Mouse (Mus musculus) kidney, embryonic 16.5 days (tissue): ENCODE measurements at regions not wholly inside any gene's neighbourhood (a gene's known extent, or its start where the extent isn't known, plus 50 kb on each side); places are given as distances from the start of the nearest gene placed in this dataset.

Source experiments
- ATAC-seq: fragments of 200-750 bp; cut with Nextera tagmentation; 2 replicates; pipeline ENCODE4 v1.8.0; 2017; ENCODE audit warnings: moderate TSS enrichment; ENCODE audit not compliant: low FRiP score, low TSS enrichment
- H3K27ac ChIP-seq: fragments of 300-500 bp; sonication (generic); 2 replicates; pipeline ENCODE4 v1.5.1; 2014; ENCODE audit warnings: low read length
- H3K27me3 ChIP-seq: fragments of 300-500 bp; sonication (generic); 2 replicates; pipeline ENCODE4 v1.6.1; 2014; ENCODE audit warnings: low read length, control low read depth, mixed read lengths; ENCODE audit not compliant: insufficient read depth
- H3K36me3 ChIP-seq: fragments of 300-500 bp; sonication (generic); 2 replicates; pipeline ENCODE4 v1.6.1; 2014; ENCODE audit warnings: low read length, control low read depth, mixed read lengths; ENCODE audit not compliant: insufficient read depth
- H3K4me1 ChIP-seq: fragments of 300-500 bp; sonication (generic); 2 replicates; pipeline ENCODE4 v1.6.1; 2014; ENCODE audit warnings: low read length, control low read depth, mixed read lengths; ENCODE audit not compliant: insufficient read depth
- H3K4me2 ChIP-seq: fragments of 300-500 bp; sonication (generic); replicated peaks from 2 replicates; pipeline ENCODE4 v1.6.1; 2014; ENCODE audit warnings: low read depth, low read length
- H3K4me3 ChIP-seq: fragments of 300-500 bp; sonication (generic); 2 replicates; pipeline ENCODE4 v1.5.1; 2014; ENCODE audit warnings: mild to moderate bottlenecking, low read length
- H3K9ac ChIP-seq: fragments of 300-500 bp; sonication (generic); replicated peaks from 2 replicates; pipeline ENCODE4 v1.6.1; 2014; ENCODE audit warnings: low read length
- H3K9me3 ChIP-seq: fragments of 300-500 bp; sonication (generic); 2 replicates; pipeline ENCODE4 v1.6.1; 2016; ENCODE audit warnings: low read length, control low read depth
- WGBS: fragments of 180-500 bp; shearing (Covaris S2); extraction: QIAGEN DNeasy Blood & Tissue Kit; methylation state at CpG from one replicate; pipeline ENCODE4 v1.1.7; 2014; 5-methylcytosine and 5-hydroxymethylcytosine counted together

DNA sequence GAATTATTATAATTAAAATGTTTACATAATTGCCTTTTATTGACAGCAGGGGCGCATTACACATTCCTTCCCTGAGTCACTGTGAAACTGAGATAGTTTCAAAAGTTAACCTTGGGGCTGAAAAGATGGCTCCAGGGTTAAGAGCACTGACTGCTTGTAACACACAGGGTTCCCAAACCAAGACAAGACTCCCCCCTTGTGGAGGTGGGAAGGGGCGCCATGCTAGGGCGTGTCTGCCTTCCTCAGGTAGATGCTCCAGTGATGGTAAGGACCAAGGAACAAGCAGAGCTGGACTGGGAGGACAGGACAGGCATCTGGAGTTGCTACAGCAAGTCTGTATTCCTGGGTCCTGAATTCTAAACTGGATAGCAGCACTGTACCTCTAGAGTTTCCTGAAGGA lies 351.9 kb downstream of the Tbc1d22a start:
- H3K4me2 ChIP-seq: no peak overlapping the region
- no peak overlapping the region for H3K9ac ChIP-seq
- H3K36me3 ChIP-seq: no peaks in the 10 kb centered on the region
- no peak overlapping the region for H3K27ac ChIP-seq
- no peak for ATAC-seq
- no peak overlapping the region for H3K4me3 ChIP-seq
- no peaks in the 10 kb centered on the region for H3K27me3 ChIP-seq
- WGBS: 67% methylated on average over 3 of the region's 3 CpGs
- H3K4me1 ChIP-seq: no peaks in the 10 kb centered on the region
- no peaks in the 10 kb centered on the region for H3K9me3 ChIP-seq

DNA sequence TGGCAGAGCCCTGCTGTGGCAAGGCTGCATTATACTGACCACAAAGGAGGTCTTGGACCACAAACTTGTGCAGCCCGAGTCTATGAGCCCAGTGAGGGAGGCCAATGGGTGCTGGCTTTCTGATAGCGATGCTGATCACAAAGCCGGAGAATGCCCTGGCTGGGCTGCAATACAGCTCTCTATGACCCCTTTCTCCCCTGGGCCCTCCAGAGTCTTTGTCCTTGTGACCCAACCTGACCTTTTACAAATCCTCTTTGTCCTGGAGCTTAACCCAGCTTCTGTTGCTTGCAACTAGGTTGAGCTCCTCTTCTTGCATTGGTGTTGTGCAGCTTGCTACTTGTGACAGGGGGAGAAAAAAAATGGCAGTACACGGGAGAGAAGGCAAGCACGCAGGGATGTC lies 360.1 kb downstream of the Tbc1d22a start:
- H3K27ac ChIP-seq: no peak overlapping the region
- no peak overlapping the region for H3K9ac ChIP-seq
- no peak for ATAC-seq
- no peaks in the 10 kb centered on the region for H3K27me3 ChIP-seq
- WGBS: 79% methylated on average over 5 of the region's 5 CpGs
- no peak overlapping the region for H3K4me3 ChIP-seq
- H3K9me3 ChIP-seq: no peaks in the 10 kb centered on the region
- H3K4me1 ChIP-seq: no peaks in the 10 kb centered on the region
- no peaks in the 10 kb centered on the region for H3K36me3 ChIP-seq
- H3K4me2 ChIP-seq: no peak overlapping the region

DNA sequence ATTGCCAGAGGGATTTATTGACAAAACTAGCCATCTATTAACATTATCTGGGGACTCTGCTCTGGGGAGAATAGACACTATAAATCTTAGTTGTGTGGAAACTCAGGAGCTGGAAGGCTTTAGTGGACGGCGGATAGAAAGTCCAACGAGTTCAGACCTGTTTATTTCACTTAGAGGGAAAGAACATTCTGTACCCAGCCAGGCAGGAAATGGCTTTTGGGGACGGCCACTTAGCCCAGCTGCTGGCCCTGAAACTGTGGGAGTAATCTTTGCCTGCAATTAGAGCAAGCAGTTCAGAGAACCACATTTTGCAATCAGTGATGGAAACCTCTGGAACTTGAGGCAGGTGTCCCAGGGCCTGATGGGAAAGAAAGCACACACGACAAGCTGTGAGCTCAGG lies 362.4 kb downstream of the Tbc1d22a start:
- 14% methylated on average over 5 of the region's 5 CpGs for WGBS
- Histone ChIP-seq H3K27ac (no peak overlapping the region), H3K4me3 (no peak overlapping the region), H3K9ac (no peak overlapping the region), H3K36me3 (no peaks in the 10 kb centered on the region), H3K27me3 (no peaks in the 10 kb centered on the region), H3K4me2 (no peak overlapping the region), H3K9me3 (no peaks in the 10 kb centered on the region), H3K4me1 (no peaks in the 10 kb centered on the region)
- ATAC-seq: no peak

DNA sequence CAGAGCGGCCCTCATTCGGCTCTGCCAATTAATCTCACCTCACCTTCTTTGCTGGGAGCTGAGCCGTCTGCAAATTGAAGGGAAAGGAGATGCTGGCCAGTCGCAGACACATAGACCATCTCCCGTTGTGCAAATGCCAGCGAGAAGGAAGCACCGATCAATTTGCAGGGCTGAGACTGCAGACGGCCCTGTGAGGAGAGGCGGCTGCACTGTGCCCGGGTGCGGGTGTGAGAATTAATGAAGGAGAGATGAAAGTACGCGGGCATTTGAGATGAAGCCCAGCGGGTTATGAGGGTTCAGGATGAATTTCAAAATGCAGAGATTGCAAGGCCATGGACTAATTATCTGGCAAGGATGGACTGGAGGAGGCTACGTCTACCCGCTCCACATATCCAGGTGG lies 364.4 kb downstream of the Tbc1d22a start:
- Histone ChIP-seq H3K4me1 (no peaks in the 10 kb centered on the region), H3K27ac (no peak overlapping the region), H3K4me2 (no peak overlapping the region), H3K9me3 (no peaks in the 10 kb centered on the region), H3K9ac (no peak overlapping the region), H3K36me3 (no peaks in the 10 kb centered on the region), H3K4me3 (no peak overlapping the region), H3K27me3 (no peaks in the 10 kb centered on the region)
- 83% methylated on average over 16 of the region's 16 CpGs for WGBS
- no peak for ATAC-seq

DNA sequence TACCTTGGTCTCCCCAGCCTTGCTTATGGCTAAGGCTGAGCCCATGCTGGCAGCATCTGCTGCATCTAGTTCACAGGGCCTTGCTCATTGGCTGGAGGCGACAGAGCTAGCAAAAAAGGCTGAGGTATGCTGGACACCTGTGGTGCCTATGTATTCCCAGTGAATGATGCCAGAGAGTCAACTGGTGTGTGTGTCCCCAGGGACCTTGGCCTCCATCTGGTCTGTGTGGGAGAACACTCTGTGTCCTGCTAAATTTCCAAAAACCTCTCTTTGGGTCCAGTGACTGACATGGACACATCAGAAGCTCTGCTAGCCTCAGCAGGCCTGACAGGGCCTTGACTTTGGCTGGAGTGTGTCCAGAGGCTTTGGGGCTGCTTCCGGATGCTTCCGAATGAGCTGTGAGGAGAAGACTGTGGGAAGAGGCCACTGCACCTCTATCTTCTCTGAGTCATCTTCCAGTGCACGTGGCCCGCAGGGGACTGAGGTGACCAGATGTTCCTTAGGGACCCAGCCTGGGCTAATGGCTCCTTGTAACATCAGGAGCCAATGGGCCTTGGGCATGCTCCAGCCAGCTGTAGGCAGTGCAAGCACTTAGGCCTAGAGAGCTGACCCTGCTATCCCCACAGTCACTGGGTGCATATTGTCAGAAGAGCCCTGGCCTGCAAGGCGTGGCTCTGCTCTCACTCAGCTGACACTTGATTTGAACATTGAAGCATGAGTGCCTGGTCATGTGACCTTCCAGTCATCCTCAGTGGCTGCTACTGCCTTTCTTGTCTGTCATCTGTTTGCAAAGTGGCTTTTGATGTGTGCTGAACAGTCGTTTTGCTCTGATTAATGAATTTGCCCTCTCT lies 368.2 kb downstream of the Tbc1d22a start:
- H3K36me3 ChIP-seq: no peaks in the 10 kb centered on the region
- WGBS: 81% methylated on average over 7 of the region's 7 CpGs
- no peak overlapping the region for H3K9ac ChIP-seq
- H3K9me3 ChIP-seq: no peaks in the 10 kb centered on the region
- ATAC-seq: no peak
- H3K4me1 ChIP-seq: no peaks in the 10 kb centered on the region
- no peaks in the 10 kb centered on the region for H3K27me3 ChIP-seq
- no peak overlapping the region for H3K27ac ChIP-seq
- no peak overlapping the region for H3K4me2 ChIP-seq
- H3K4me3 ChIP-seq: no peak overlapping the region

DNA sequence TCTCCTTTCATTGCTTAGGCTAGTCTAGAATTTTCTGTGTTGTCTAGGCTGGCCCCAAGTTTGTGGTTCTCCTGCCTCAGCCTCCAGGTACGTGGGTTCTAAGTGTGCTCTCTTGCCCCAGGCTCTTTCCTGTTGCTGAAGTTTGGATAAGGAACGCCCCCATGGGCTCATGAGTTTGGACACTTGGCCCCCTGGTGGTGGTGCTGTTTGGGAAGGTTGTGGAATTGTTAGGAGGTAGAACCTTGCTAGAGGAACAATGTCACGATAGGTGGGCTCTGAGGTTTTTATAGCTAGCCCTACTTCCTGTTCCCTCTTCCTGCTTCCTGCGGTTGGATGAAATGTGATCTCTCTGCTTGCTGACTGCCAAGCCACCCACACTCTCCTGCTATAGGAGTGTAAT lies 371.5 kb downstream of the Tbc1d22a start:
- WGBS: 69% methylated on average over 4 of the region's 4 CpGs
- no peak overlapping the region for H3K9ac ChIP-seq
- no peak overlapping the region for H3K4me3 ChIP-seq
- H3K36me3 ChIP-seq: no peaks in the 10 kb centered on the region
- no peaks in the 10 kb centered on the region for H3K9me3 ChIP-seq
- no peak for ATAC-seq
- no peak overlapping the region for H3K27ac ChIP-seq
- no peak overlapping the region for H3K4me2 ChIP-seq
- H3K27me3 ChIP-seq: no peaks in the 10 kb centered on the region
- H3K4me1 ChIP-seq: no peaks in the 10 kb centered on the region

DNA sequence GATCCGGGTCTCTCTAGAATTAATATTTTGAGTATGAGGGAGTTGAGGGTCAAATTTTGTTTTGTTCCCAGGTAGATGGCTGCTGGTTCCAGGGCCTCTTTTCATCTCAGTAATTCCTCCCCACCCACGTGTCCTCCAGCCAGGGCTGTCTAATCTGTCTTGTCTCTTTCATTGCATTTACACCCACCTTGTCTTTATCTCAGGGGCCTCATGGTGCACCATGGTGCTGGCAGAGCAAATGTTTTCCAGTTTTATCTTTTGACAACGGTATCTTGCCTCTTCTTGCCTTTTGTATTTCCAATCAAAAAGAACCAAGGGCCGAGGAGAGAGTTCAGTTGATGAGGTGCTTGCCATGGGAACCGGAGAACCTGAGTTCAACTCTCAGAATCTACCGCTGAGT lies 372.9 kb downstream of the Tbc1d22a start:
- no peak overlapping the region for H3K9ac ChIP-seq
- 82% methylated on average over 6 of the region's 6 CpGs for WGBS
- no peak for ATAC-seq

DNA sequence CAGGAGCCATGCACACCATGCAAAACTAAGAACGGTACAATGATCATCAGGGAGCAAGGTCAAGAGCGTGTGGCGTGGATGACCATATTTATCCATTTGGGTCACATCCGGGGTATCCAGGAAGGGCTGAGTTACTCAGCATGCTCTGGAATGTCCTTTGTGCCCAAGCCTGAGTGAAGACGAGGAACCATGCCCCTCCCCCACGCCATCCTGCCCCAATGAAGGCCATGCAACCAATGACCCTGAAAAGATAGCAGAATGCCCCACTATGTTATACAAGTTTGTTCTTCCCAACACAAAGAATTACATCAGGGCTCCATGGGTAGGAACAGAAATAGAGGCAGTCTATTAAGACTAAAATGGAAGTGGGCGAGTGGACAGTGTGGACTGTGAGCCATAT lies 375.8 kb downstream of the Tbc1d22a start:
- 69% methylated on average over 7 of the region's 7 CpGs for WGBS
- ATAC-seq: no peak
- H3K27me3 ChIP-seq: no peaks in the 10 kb centered on the region
- no peaks in the 10 kb centered on the region for H3K9me3 ChIP-seq
- no peaks in the 10 kb centered on the region for H3K36me3 ChIP-seq
- no peak overlapping the region for H3K4me3 ChIP-seq
- H3K4me2 ChIP-seq: no peak overlapping the region
- no peaks in the 10 kb centered on the region for H3K4me1 ChIP-seq
- no peak overlapping the region for H3K27ac ChIP-seq
- H3K9ac ChIP-seq: no peak overlapping the region

More for the DNA sequence above, 372.9 kb downstream of the Tbc1d22a start:
- Histone ChIP-seq H3K4me1 (no peaks in the 10 kb centered on the region), H3K4me3 (no peak overlapping the region), H3K4me2 (no peak overlapping the region), H3K36me3 (no peaks in the 10 kb centered on the region), H3K9me3 (no peaks in the 10 kb centered on the region), H3K27me3 (no peaks in the 10 kb centered on the region), H3K27ac (no peak overlapping the region)

DNA sequence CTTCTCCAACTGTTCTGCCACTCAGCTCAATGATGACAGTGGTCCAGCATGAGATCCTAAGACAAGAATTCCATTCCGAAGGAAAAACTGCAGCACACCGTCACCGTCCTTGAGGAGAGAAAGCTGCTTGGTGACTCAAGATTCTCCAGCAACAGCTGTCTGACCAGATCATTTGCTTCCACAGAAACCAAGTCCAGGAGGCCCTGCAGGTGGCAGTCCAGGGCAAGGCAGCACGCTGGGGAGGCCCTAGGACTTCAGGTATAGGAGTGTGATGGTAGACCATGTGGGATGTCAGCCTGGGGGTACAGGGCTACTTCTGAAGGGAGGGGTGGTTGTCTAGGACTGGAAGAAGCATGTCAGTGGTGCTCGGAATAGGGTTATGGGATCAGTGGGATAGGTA lies 376.6 kb downstream of the Tbc1d22a start:
- 77% methylated on average over 5 of the region's 5 CpGs for WGBS
- no peak overlapping the region for H3K4me2 ChIP-seq
- no peak for ATAC-seq
- no peaks in the 10 kb centered on the region for H3K27me3 ChIP-seq
- H3K4me3 ChIP-seq: no peak overlapping the region
- no peaks in the 10 kb centered on the region for H3K4me1 ChIP-seq
- H3K36me3 ChIP-seq: no peaks in the 10 kb centered on the region
- H3K9ac ChIP-seq: no peak overlapping the region
- H3K27ac ChIP-seq: no peak overlapping the region
- no peaks in the 10 kb centered on the region for H3K9me3 ChIP-seq

DNA sequence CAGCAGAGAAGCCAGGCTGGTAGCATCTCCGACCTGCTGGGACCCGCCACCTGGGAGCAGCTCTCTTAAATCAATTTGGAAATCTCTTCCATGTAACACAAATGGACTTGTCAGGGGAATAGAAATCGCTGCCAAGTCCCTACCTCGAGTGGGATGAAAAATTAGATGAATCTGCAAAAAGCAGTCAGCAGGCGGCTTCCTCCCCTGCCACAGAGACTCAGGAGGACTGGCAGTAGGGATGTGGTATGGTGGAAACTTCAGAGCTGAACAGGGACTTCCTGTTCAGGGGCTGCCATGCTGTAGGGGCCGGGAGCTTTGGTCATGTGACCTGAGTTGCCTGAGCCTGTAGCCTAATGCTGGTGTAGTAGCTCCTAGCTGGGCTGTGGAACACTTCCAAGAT lies 379.1 kb downstream of the Tbc1d22a start:
- H3K4me3 ChIP-seq: no peak overlapping the region
- WGBS: 48% methylated on average over 6 of the region's 6 CpGs

More for the DNA sequence above, 379.1 kb downstream of the Tbc1d22a start:
- no peaks in the 10 kb centered on the region for H3K4me1 ChIP-seq
- no peak overlapping the region for H3K9ac ChIP-seq
- no peaks in the 10 kb centered on the region; the same call in 1 of the 2 replicates for H3K9me3 ChIP-seq
- no peak overlapping the region for H3K4me2 ChIP-seq
- no peaks in the 10 kb centered on the region for H3K27me3 ChIP-seq
- no peaks in the 10 kb centered on the region for H3K36me3 ChIP-seq
- ATAC-seq: no peak
- no peak overlapping the region for H3K27ac ChIP-seq
